Mouse (Mus musculus): ENCODE data around the gene Zfp981. TPM values are rescaled to one million over a fixed set of nuclear protein-coding genes. Genes with fewer than 3 reads are reported as not detected.
"Not testable (repeated sequence)": the region's sequence is repeated elsewhere in the genome, so short reads cannot be mapped to it uniquely, and the experiment has no call there.

The Zfp981 gene
- polyA plus RNA-seq, 1 experiment from 2014 or later = 0.09 TPM

- not testable (repeated sequence) for H3K9ac ChIP-seq (replicated peaks; ENCODE audit: low read length); H3K4me1 ChIP-seq (ENCODE audit: insufficient read depth, low read length); H3K4me2 ChIP-seq (replicated peaks; ENCODE audit: low read depth, low read length); ATAC-seq (ENCODE audit: low FRiP score, low TSS enrichment); H3K27ac ChIP-seq (ENCODE audit: low read length); H3K36me3 ChIP-seq (ENCODE audit: insufficient read depth, low read length); H3K27me3 ChIP-seq (ENCODE audit: insufficient read depth, low read length); H3K4me3 ChIP-seq (ENCODE audit: low read length)
- peaks cover 17% of the 10 kb centered on the region for H3K9me3 ChIP-seq (ENCODE audit: low read length)
- WGBS = 94% methylated on average over 16 of the region's 24 CpGs
Measured at GRCm38 (mm10) chr4:146509029-146509428, 7.2 kb downstream of the Zfp981 start.

GRCm38 (mm10) chr4:146511871-146512270, 10.0 kb downstream of the Zfp981 start:
- not testable (repeated sequence) for H3K4me1 ChIP-seq (ENCODE audit: insufficient read depth, low read length); H3K4me3 ChIP-seq (ENCODE audit: low read length); H3K9ac ChIP-seq (replicated peaks; ENCODE audit: low read length); ATAC-seq (ENCODE audit: low FRiP score, low TSS enrichment); H3K27me3 ChIP-seq (ENCODE audit: insufficient read depth, low read length); H3K4me2 ChIP-seq (replicated peaks; ENCODE audit: low read depth, low read length); H3K27ac ChIP-seq (ENCODE audit: low read length); H3K36me3 ChIP-seq (ENCODE audit: insufficient read depth, low read length)
- H3K9me3 ChIP-seq (ENCODE audit: low read length) = peaks cover 37% of the 10 kb centered on the region

GRCm38 (mm10) chr4:146516474-146516873, 14.6 kb downstream of the Zfp981 start:
- WGBS = 51% methylated on average over 1 of the region's 1 CpGs
- Histone ChIP-seq H3K27ac (ENCODE audit: low read length) (no peak overlapping the region), H3K4me3 (ENCODE audit: low read length) (no peak overlapping the region), H3K36me3 (ENCODE audit: insufficient read depth, low read length) (no peaks in the 10 kb centered on the region), H3K4me2 (replicated peaks; ENCODE audit: low read depth, low read length) (no peak overlapping the region), H3K27me3 (ENCODE audit: insufficient read depth, low read length) (no peaks in the 10 kb centered on the region), H3K4me1 (ENCODE audit: insufficient read depth, low read length) (no peaks in the 10 kb centered on the region), H3K9ac (replicated peaks; ENCODE audit: low read length) (no peak overlapping the region), H3K9me3 (ENCODE audit: low read length) (peaks cover 62% of the 10 kb centered on the region)
- 0 out of 2 replicates have a peak, but pooled peaks have one; percentile 31 for ATAC-seq (ENCODE audit: low FRiP score, low TSS enrichment)

DNA sequence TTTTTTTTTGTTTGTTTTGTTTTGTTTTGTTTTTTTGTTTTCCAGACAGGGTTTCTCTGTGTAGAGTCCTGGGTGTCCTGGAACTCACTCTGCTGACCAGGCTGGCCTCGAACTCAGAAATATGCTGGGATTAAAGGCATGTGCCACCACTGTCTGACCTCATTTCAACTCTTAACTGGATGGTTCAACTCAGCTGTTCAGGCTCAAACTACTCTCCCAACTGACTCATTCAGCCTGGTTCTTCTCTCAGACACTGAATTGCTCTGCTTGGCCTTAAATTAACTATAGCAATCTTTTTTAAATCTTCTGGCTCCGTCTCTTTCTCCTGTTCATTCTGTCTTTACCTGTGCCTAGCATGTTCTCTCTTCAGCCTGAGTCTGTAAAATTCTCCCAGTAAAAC, 15.3 kb downstream of the Zfp981 start:
- 71% methylated on average over 2 of the region's 2 CpGs for WGBS
- not testable (repeated sequence) for H3K27ac ChIP-seq (ENCODE audit: low read length); H3K9ac ChIP-seq (replicated peaks; ENCODE audit: low read length); H3K4me3 ChIP-seq (ENCODE audit: low read length); ATAC-seq (ENCODE audit: low FRiP score, low TSS enrichment); H3K27me3 ChIP-seq (ENCODE audit: insufficient read depth, low read length); H3K4me2 ChIP-seq (replicated peaks; ENCODE audit: low read depth, low read length); H3K4me1 ChIP-seq (ENCODE audit: insufficient read depth, low read length); H3K36me3 ChIP-seq (ENCODE audit: insufficient read depth, low read length)
- H3K9me3 ChIP-seq (ENCODE audit: low read length) = peaks cover 63% of the 10 kb centered on the region

DNA sequence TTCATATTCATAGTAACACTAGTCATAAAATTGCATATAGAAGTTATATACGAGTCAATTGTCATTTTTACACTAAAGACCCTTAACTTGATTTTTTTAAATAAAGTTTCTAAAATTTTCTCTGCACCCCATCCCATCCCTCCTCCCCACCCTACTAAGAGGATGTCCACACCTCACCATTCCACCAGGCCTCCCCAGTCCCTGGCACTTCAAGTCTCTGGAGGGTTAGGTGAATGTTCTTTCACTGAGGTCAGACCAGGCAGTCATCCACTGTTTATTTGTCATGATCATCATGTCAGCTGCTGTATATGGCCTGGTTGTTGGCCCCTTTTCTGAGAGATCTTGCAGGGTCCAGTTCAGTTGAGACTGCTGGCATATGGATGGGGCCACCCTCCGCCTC, 18.9 kb downstream of the Zfp981 start:
- no peak overlapping the region for H3K27ac ChIP-seq (ENCODE audit: low read length)
- no peak overlapping the region for H3K4me3 ChIP-seq (ENCODE audit: low read length)
- no peak overlapping the region for H3K4me2 ChIP-seq (replicated peaks; ENCODE audit: low read depth, low read length)
- no peaks in the 10 kb centered on the region for H3K4me1 ChIP-seq (ENCODE audit: insufficient read depth, low read length)
- no peak for ATAC-seq (ENCODE audit: low FRiP score, low TSS enrichment)
- peaks cover 73% of the 10 kb centered on the region for H3K9me3 ChIP-seq (ENCODE audit: low read length)
- WGBS = 79% methylated on average over 2 of the region's 2 CpGs
- no peaks in the 10 kb centered on the region for H3K36me3 ChIP-seq (ENCODE audit: insufficient read depth, low read length)
- H3K27me3 ChIP-seq (ENCODE audit: insufficient read depth, low read length) = no peaks in the 10 kb centered on the region
- H3K9ac ChIP-seq (replicated peaks; ENCODE audit: low read length) = no peak overlapping the region

GRCm38 (mm10) chr4:146534574-146534973, 32.7 kb downstream of the Zfp981 start:
- Histone ChIP-seq H3K36me3 (ENCODE audit: insufficient read depth, low read length) (no peaks in the 10 kb centered on the region), H3K27me3 (ENCODE audit: insufficient read depth, low read length) (no peaks in the 10 kb centered on the region), H3K27ac (ENCODE audit: low read length) (no peak overlapping the region), H3K9me3 (ENCODE audit: low read length) (peaks cover 47% of the 10 kb centered on the region), H3K4me1 (ENCODE audit: insufficient read depth, low read length) (no peaks in the 10 kb centered on the region), H3K9ac (replicated peaks; ENCODE audit: low read length) (no peak overlapping the region), H3K4me3 (ENCODE audit: low read length) (no peak overlapping the region), H3K4me2 (replicated peaks; ENCODE audit: low read depth, low read length) (no peak overlapping the region)
- no peak for ATAC-seq (ENCODE audit: low FRiP score, low TSS enrichment)
- WGBS = 90% methylated on average over 4 of the region's 4 CpGs

- no peaks in the 10 kb centered on the region for H3K27me3 ChIP-seq (ENCODE audit: insufficient read depth, low read length)
- H3K27ac ChIP-seq (ENCODE audit: low read length) = no peak overlapping the region
- H3K9ac ChIP-seq (replicated peaks; ENCODE audit: low read length) = no peak overlapping the region
- H3K4me1 ChIP-seq (ENCODE audit: insufficient read depth, low read length) = no peaks in the 10 kb centered on the region
- no peak overlapping the region for H3K4me3 ChIP-seq (ENCODE audit: low read length)
- no peaks in the 10 kb centered on the region for H3K36me3 ChIP-seq (ENCODE audit: insufficient read depth, low read length)
- peaks cover 43% of the 10 kb centered on the region for H3K9me3 ChIP-seq (ENCODE audit: low read length)
- no peak overlapping the region for H3K4me2 ChIP-seq (replicated peaks; ENCODE audit: low read depth, low read length)
- ATAC-seq (ENCODE audit: low FRiP score, low TSS enrichment) = no peak
Measured at GRCm38 (mm10) chr4:146535883-146536282, 34.1 kb downstream of the Zfp981 start.

DNA sequence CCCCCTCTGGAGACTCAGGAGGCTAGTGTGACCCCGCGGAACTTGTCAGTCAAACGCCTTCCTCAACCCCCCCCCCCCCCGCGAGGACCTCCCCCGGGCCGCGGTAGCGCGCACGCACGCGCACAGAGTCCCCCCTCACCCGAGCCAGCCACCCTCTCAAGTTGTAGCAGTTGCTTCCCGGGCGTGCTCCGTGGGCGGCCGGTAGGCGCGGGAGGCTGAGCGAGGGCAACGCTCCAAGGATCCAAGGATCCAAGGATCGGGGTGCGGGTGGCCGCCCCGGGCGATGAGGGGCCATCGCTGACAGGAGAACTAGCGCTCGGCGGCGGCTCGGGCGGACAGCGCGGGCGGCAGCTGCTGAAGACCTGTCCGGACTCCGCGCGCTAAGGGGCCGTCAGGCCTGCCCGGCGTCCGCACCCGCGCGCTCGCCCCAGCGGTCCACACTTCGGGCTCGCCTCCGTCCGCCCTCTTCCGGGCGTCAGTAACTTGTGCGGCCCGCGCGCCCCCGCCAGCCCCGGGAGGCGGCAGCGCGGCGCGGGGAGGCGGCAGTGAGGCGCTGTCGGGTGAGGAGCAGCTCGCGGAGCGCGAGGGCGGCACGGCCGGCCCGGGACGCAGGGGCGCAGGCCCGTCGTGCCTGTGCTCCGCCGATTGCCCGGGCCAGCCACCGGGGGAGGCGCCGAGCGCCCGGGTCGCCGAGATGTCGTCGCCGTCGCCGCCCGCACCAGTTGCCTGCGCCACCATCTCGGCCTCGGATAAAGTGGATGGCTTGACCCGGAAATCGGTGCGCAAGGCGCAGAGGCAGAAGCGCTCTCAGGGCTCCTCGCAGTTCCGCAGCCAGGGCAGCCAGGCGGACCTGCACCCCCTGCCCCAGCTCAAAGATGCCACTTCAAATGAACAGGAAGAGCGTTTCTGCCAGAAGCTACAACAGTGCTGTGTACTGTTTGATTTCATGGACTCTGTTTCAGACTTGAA, 78.4 kb downstream of the Zfp981 start:
- 0% methylated on average over 13 of the region's 111 CpGs for WGBS
- ATAC-seq (ENCODE audit: low FRiP score, low TSS enrichment) = peak; percentile 97
- H3K36me3 ChIP-seq (ENCODE audit: insufficient read depth, low read length); H3K27me3 ChIP-seq (ENCODE audit: insufficient read depth, low read length); H3K27ac ChIP-seq (ENCODE audit: low read length); H3K4me3 ChIP-seq (ENCODE audit: low read length); H3K4me1 ChIP-seq (ENCODE audit: insufficient read depth, low read length); H3K9ac ChIP-seq (replicated peaks; ENCODE audit: low read length); H3K9me3 ChIP-seq (ENCODE audit: low read length): not testable (repeated sequence)
- 0 out of 2 replicates have a peak overlapping the region, but pooled peaks have one; percentile 26 for H3K4me2 ChIP-seq (replicated peaks; ENCODE audit: low read depth, low read length)

Data from kidney, embryonic 16.5 days (tissue).